Mouse (Mus musculus): ENCODE results near the gene Dusp14.

DNA sequence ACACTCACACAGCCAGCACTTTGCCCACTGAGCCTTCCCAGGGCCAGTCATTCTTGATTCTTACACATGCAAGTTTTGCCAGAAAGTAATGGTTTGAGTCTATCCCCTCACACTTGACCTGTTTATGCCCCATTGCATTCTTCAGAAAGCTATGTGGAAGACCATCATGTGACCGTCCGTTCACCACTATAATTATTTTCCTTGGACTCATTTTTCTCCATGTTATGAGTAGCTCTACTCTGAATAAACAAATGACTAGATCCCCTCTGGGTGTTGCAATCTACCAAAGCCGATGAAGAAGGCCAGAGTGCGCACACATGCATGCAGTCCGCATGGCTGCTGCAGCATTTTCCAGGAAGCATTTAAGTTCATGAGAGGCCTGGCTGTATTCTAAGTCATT lies 41.8 kb downstream of the Dusp14 start:
- TF ChIP-seq CTCF (IDR thresholded peaks at IDR 0.05; ENCODE audit: borderline replicate concordance, extremely low read depth, insufficient read depth, insufficient read length) (no peak), POLR2A (IDR thresholded peaks at IDR 0.05; ENCODE audit: borderline replicate concordance, extremely low read depth, insufficient read depth, insufficient read length, poor library complexity, severe bottlenecking) (no peak)
